Mouse (Mus musculus) cerebellum, adult 2 months (tissue): ENCODE data around the gene Slit2. TPM values are rescaled to one million over a fixed set of nuclear protein-coding genes. Genes with fewer than 3 reads are reported as not detected.

Source experiments
- DNase-seq, 2 experiments: peaks; one replicate each; pipeline ENCODE4 v3.0.0; 2021
- H3K27ac ChIP-seq: fragments of 200-500 bp; 2 replicates; pipeline ENCODE4 v1.5.1; 2012; ENCODE audit warnings: low read length, control low read depth, inconsistent platforms; ENCODE audit not compliant: insufficient read depth
- H3K27me3 ChIP-seq: fragments of 200-500 bp; 2 replicates; pipeline ENCODE4 v1.6.1; 2012; ENCODE audit warnings: inconsistent platforms, mild to moderate bottlenecking, low read length, moderate library complexity; ENCODE audit not compliant: control insufficient read depth, insufficient read depth
- H3K4me1 ChIP-seq: fragments of 200-500 bp; 2 replicates; pipeline ENCODE4 v1.6.1; 2011; ENCODE audit warnings: low read length; ENCODE audit not compliant: control insufficient read depth, insufficient read depth
- H3K4me3 ChIP-seq: fragments of 200-500 bp; replicated peaks from 2 replicates; pipeline ENCODE3; 2011; ENCODE audit warnings: mild to moderate bottlenecking, low read depth, low read length, control low read depth; ENCODE audit not compliant: insufficient read depth
- CTCF ChIP-seq: fragments of 200-500 bp; IDR thresholded peaks from 2 replicates; pipeline ENCODE4 v1.5.1; 2011; ENCODE audit warnings: low read depth, mild to moderate bottlenecking, control low read depth, low read length, moderate library complexity, borderline replicate concordance; ENCODE audit not compliant: insufficient read depth
- POLR2A ChIP-seq: fragments of 200-500 bp; IDR thresholded peaks from 2 replicates; pipeline ENCODE4 v1.6.1; 2011; ENCODE audit warnings: low read length, control low read depth, borderline replicate concordance; ENCODE audit not compliant: insufficient read depth
- WGBS: fragments of 180-500 bp; shearing (Covaris S2); methylation state at CpG from one replicate; pipeline ENCODE4 v1.1.7; 2018; 5-methylcytosine and 5-hydroxymethylcytosine counted together
- polyA plus RNA-seq: library from polyadenylated mRNA; depleted of rRNA; stranded (reverse); fragments of >200 nt; gene quantifications from 2 replicates; pipeline ENCODE4 v1.2.3, GENCODE M21; 2012; rRNA removed

Gene Slit2
- polyA plus RNA-seq = 5.9 and 6.0 TPM in 2 replicates

GRCm38 (mm10) chr5:47982941-47983701 is at the start of gene Slit2:
Gene Slit2 (plus strand): TSS chr5:47983138.
- TF ChIP-seq CTCF = no peak
- no peak for TF ChIP-seq POLR2A
- peaks cover 3% of the 10 kb centered on the region; the same call in 1 of the 2 replicates for H3K27me3 ChIP-seq
- 0 out of 2 replicates have a peak, but pooled peaks cover 6% of the 10 kb centered on the region for H3K4me1 ChIP-seq
- H3K4me3 ChIP-seq = peak within 1 kb of the TSS; percentile 59
- no peak within 1 kb of the TSS for H3K27ac ChIP-seq
- WGBS = under 1% methylated on average over 65 of the region's 66 CpGs
- DNase-seq = peak; percentile 29 to 38

GRCm38 (mm10) chr5:47938586-47939372 is 44.2 kb upstream of the Slit2 start:
- TF ChIP-seq POLR2A = no peak
- no peak for TF ChIP-seq CTCF
- DNase-seq = no peak
- Histone ChIP-seq H3K27me3 (no peaks in the 10 kb centered on the region), H3K4me1 (no peaks in the 10 kb centered on the region), H3K4me3 (no peak overlapping the region), H3K27ac (no peak overlapping the region)
- WGBS = 85% methylated on average over 5 of the region's 5 CpGs

GRCm38 (mm10) chr5:47956451-47956850 is 26.5 kb upstream of the Slit2 start:
- no peaks in the 10 kb centered on the region for H3K27me3 ChIP-seq
- WGBS = 48% methylated on average over 1 of the region's 1 CpGs
- H3K4me1 ChIP-seq = no peaks in the 10 kb centered on the region
- H3K4me3 ChIP-seq = no peak overlapping the region
- no peak overlapping the region for H3K27ac ChIP-seq
- DNase-seq = no peak
- no peak for TF ChIP-seq CTCF
- no peak for TF ChIP-seq POLR2A

- whole genome bisulfite sequencing = 12% methylated on average over 2 of the region's 2 CpGs
- no peak for DNase-seq
These were observed 7.1 kb upstream of the Slit2 start for GRCm38 (mm10) chr5:47975795-47976194.

GRCm38 (mm10) chr5:47979371-47979770 is 3.6 kb upstream of the Slit2 start:
- no peak for DNase-seq
- TF ChIP-seq CTCF (peak; percentile 31; the same call in 1 of the 2 replicates), POLR2A (no peak)
- WGBS = 40% methylated on average over 4 of the region's 4 CpGs
- Histone ChIP-seq H3K4me3 (no peak overlapping the region), H3K4me1 (0 out of 2 replicates have a peak, but pooled peaks cover 4% of the 10 kb centered on the region), H3K27me3 (no peaks in the 10 kb centered on the region; the same call in 1 of the 2 replicates), H3K27ac (no peak overlapping the region)

More at GRCm38 (mm10) chr5:47975795-47976194, 7.1 kb upstream of the Slit2 start:
- no peaks in the 10 kb centered on the region; the same call in 1 of the 2 replicates for H3K27me3 ChIP-seq
- no peak overlapping the region for H3K27ac ChIP-seq
- TF ChIP-seq CTCF (no peak), POLR2A (no peak)
- H3K4me1 ChIP-seq = no peaks in the 10 kb centered on the region
- H3K4me3 ChIP-seq = no peak overlapping the region

GRCm38 (mm10) chr5:47980459-47980858 is 2.5 kb upstream of the Slit2 start:
- no peak for TF ChIP-seq POLR2A
- TF ChIP-seq CTCF = no peak
- Histone ChIP-seq H3K27ac (no peak overlapping the region), H3K27me3 (no peaks in the 10 kb centered on the region; the same call in 1 of the 2 replicates), H3K4me3 (no peak overlapping the region), H3K4me1 (0 out of 2 replicates have a peak, but pooled peaks cover 4% of the 10 kb centered on the region)
- 38% methylated on average over 5 of the region's 5 CpGs for WGBS
- no peak for DNase-seq

GRCm38 (mm10) chr5:47981951-47982350 is 987 bp upstream of the Slit2 start:
- WGBS = 81% methylated on average over 8 of the region's 8 CpGs
- Histone ChIP-seq H3K27ac (no peak overlapping the region), H3K27me3 (peaks cover 3% of the 10 kb centered on the region; the same call in 1 of the 2 replicates), H3K4me1 (0 out of 2 replicates have a peak, but pooled peaks cover 6% of the 10 kb centered on the region), H3K4me3 (no peak overlapping the region)
- TF ChIP-seq CTCF (no peak), POLR2A (no peak)
- DNase-seq = no peak
